Mouse (Mus musculus): ENCODE data around the gene Myef2. TPM values are rescaled to one million over a fixed set of nuclear protein-coding genes. Genes with fewer than 3 reads are reported as not detected.
"Not testable (repeated sequence)": the region's sequence is repeated elsewhere in the genome, so short reads cannot be mapped to it uniquely, and the experiment has no call there.

The Myef2 gene
- 10 to 100 TPM; 35.9 to 38.4 TPM for polyA plus RNA-seq (2017; shearing (Covaris generic))

DNA sequence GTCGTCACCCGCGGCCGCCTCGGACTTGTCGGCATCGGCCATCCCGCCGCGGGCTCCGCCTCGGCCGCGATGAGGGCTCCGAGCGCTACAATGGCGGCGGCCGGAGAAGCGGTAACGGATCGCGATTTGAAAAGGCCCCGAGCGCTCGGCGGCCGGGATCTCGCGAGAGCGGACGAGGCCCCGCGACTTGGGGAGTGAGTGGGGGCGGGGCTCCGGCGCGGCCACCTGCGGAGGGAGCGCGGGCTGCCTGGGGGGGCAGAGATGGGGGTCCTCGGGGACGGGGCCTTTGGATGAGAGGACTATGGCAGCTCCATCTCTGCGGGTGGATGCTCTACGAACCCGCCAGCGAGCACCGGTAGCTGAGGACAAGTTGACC, at the start of gene Myef2:
Gene Myef2, minus strand, starts transcription at position 185 of the 376 bp plus-strand sequence.
- peak; percentile 89 for ATAC-seq

DNA sequence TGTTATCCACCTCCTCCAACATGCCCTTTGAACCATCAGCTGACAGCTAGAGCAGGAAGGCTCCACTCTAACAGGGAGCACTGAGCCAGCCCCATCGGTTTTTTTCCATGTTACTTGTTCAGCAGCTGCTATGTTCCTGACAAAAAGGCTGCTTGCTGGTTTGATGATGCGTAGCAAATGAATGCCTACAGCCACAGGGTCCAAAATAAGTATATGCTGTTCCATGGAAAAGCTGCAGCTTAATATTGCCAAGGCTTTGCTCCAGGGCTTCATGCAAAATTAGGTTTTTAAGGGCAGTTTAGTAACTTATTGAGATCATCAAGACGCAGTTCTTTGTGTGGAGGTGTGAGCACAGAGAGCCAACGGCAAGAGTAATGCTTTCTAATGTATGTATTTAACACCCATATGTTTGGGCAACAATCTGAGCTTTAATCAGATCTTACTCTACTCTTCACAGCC, 38.6 kb upstream of the Myef2 start:
- ATAC-seq, result no peak

DNA sequence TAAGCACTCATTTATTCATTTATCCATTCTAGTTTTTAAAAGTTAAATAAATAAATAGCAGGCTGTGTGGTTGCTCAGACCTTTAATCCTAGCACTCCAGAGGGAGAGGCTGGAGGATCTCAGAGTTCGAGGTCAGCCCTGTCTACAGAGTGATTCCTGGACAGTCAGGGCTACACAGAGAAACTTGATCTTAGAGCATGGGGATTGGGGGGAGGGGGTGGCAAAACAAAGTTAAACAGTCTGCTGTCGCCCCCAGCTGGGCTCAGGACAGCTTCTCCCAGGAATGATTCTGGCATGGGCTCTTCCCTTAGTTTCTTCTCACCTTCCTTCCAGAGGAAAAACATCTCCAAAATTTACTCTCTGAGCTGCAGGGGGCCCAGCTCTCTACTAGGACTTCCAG, 32.0 kb upstream of the Myef2 start:
- ATAC-seq, result no peak

DNA sequence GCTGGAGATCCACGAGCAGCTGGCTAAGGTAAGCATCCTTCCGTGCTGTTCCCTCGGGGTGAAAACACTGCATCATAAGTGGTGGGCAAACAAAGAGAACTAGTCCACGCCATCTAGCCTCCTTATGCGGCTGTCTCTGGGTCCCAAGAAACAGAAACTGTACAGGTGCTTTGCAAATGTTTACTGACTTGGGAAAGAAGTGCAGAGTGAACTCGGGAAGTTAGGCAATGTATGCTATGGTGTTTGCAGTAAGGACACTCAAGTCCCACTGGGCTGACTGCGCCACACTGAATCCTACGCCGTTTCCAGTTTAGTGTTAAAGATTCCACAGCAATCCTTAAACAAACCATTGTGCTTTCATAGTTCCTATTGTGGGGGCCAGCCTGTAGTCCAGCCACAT, 30.8 kb upstream of the Myef2 start:
- ATAC-seq, result no peak

DNA sequence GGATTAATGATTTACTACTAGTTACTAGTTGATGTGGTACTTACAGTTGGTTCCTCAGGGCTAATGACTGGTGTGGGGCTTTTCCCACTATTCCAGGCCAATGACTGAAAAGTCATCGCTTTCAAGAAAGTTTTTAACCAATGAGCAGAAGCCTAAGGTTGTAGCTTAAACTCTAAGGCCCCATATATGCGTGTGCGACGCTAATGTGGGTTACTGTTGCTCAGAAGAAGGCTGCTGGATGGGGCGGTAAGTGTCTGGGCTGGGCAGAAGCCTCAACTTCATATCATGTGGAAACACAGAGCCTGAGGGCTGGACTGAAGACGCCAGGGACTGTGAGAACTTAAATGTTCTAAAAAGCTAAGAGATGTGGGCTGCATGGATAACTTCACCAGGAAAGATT, 28.9 kb upstream of the Myef2 start, which contains the start of gene Slc12a1:
Gene Slc12a1, plus strand, starts transcription at position 118 of the 400 bp plus-strand sequence.
- no peak for ATAC-seq

DNA sequence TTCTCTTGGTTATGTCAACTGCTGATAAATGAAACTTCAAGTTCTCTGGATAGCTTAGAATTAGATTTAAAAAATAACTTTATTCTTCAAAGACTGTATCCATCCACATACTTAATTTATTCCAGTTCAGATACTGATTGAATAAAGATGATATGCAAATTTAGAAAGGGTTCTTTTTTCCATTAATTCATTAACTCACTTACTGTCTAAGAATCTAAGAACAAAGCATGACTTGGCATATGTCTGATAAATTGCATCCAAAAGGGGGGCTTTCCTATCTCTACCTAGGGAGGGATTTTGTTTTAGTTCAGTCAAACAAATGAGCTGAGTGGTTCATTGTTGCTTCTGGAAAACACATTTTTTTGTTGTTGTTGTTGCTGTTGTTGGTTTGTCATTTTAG, 18.9 kb upstream of the Myef2 start:
- no peak for ATAC-seq

DNA sequence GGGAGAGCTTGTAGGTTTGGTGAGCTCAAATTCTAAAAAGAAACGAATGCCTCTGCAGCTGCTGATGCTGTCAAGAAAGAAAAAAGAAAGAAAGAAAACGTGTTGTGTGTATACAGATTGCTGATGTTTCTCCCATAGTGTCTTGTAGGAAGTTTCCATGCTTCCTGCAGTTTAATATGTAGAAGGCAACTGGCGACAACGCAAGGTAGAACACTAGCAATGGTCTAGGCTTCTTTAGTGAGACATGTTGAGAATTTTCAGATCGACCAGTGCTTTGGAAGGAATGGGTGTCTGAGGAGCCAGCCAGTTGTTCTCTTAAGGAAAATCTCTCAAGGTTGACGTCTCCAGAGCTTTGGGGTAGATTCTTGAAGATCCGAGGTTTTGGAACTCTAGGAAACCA, 13.4 kb upstream of the Myef2 start:
- no peak for ATAC-seq

DNA sequence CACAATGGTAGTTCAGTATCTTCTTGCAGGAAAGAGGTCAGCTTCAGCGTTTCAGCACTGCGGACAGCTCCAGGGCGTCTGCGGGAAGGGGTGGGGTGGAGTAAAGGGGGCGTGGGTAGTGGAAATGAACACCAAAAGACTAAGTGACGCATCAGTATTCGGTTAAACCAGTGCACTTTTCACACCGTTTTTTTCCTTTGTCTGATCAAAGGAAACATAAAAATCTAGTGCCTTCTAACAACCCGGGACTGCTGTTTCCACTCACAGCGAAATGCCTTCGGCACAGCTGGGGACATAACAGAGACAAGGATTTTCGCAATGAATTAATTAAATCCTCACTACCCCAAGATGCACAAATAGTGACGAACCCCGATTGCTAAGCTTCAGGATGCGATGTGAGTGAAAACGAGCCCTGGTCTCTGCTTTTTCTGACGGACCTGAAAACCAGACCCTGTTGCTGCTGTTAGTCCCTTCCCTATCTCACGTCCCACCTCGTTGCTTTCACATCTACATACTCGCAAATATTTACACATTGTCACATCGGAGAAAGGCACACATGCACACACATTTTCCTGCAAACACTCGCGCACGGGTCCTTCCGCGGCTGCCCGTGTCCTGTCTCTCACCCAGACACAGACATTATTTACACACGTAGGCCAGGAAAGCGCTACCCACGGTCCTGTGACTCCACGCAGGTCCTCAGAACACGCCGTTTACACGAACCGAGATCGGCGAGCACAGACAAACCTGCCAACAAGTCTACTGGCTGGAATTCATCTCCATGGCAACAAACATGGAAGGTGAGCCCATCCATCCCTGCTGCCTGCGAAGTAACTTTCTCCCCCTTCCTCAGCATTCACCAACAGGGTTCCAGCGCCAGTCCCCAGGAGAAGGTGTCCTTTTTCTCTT, 12.7 kb upstream of the Myef2 start, which contains the start of gene Ctxn2:
Gene Ctxn2, plus strand, starts transcription at position 790 of the 909 bp plus-strand sequence.
- peak; percentile 83 for ATAC-seq

DNA sequence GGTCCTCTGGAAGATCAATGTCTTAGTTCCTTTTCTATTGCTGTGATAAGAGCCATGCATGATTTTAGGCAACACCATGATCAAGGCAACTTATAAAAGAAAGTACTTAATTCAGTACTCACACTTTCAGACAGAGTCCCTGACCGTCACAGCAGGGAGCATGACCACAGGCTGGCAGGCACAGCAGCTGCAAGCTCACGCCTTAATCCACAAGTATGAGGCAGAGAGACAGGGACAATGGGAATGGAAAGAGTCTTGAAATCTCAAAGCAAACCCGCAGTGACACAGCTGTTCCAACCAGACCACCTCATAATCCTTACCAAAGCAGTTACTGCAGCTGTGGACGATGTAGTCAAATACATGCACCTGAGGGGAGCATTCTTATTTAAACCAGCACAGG, 10.7 kb upstream of the Myef2 start:
- no peak for ATAC-seq

DNA sequence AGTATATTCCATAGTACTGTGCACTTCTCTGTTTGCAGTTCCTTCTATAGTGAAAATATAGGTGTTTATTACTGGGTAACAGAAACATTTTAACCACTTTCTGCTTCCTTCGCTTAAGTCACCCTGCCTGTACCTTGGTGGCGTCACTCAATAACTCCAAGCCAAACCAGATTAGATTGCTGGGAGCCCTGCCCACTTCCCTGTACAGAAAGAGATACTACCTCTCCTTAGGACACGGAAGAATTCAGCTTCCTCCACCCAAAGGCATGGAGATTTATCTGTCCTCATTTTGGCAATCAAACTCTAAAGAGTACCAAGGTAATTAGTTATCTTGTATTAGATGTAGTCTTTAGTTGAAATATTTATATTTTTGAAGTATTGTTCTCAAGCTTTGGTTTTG, 3.3 kb upstream of the Myef2 start:
- ATAC-seq, result no peak

DNA sequence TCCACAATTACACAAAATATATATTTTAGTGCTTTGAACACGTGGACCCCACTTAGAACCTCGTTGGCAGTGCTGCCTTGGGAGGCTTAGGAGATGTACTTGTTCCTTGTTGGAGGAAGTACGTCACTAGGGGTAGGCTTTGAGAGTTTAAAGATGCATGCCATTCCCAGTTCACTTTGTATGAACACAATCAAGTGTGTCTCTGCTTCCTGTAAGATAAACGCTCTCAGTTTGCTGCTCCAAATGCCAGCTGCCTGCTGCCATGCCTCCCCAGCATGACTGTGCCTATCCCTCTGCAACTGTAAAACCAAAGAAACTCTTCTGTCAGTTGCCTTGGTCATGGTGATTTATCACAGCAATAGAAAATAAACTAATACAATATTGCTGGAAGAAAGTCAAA, 2.4 kb upstream of the Myef2 start:
- no peak for ATAC-seq

DNA sequence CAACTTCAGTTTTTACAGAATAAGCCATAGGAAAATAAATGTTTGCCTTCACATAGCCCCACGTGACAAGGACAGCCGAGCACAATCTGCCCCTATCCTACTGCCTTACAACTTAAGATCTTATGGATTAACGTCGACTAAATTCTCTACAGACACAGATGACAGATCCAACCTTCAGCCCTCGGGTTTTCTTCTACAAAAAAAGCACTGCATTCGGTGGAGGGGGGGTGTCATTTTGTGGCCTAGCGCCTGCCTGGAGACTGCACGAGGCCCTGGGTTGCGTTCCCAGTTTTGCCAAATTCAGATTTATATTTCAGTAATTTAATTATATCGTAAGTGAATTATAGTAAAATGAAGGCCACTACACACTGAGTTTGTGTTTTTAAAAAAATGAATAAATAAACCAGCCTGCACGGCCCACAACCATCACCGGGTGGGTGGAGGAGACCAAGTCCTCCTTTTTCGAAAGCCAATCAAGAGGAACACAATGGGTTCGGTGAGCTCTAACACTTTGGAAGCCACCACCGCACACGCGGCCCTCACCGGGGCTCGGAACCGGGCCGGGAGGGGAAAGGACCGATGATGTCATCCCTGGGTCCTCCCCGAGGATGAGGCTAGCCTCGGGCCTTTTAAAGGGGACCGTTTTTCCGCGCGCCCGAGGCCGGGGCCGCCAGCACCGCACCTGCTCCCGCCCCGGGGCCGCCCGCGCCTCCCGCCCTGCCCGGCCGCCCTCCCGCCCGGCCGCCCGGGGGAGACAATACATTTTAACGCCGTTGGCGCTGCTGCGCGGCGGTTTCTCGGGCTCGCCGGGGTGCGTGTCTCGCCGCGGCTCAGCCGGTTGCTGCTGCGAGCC, 611 bp downstream of the Myef2 start:
- peak; percentile 65 for ATAC-seq

DNA sequence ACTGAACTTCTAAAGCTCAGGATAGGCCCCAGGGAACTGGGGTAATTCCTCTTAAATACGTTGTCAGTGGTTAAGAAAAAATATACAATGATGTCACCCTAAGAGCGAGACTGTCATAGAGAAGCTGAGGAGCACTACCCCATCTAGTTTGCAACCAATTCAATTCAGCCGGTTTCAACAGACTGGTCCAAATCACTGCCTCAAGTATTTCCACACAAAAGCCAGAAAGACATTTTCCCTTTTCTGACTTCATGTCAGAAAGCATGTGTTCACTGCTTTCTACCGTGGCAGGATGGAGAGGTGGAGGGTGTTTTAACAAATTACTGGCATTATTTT, 1.2 kb downstream of the Myef2 start:
- ATAC-seq, result peak; percentile 6

DNA sequence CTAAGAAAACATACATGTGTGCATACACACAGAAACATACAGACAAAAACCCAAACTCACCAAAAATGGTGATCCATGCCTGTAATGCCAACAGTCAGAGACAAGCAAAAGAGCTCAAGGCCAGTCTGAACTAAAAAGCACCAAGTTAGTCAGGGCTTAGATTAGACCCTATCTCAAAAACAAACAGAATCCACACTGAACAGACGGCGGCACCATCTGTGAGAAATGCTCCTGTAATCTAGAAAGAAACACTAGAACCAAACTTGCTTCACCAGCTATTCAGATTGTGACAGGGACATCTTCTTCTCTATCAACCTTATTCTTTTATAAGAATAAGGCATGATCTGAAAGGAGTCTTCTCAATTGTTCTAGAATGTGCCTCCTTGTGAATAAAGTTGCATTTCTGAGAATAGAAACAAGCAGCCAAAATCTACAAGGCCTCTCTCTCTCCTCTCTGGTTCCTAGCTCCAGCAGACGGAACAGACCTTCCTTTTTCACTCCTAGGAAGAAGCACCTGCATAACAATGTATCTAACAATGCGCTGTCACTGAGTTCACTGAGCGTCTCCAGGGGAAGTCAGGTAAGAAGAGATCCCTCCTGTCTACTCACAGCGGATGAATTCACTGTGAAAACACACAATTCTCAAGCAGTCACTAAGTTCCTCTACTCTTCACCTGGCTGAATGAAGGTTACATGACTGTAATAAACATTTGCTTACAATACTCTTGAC, 3.9 kb downstream of the Myef2 start:
- no peak for ATAC-seq

DNA sequence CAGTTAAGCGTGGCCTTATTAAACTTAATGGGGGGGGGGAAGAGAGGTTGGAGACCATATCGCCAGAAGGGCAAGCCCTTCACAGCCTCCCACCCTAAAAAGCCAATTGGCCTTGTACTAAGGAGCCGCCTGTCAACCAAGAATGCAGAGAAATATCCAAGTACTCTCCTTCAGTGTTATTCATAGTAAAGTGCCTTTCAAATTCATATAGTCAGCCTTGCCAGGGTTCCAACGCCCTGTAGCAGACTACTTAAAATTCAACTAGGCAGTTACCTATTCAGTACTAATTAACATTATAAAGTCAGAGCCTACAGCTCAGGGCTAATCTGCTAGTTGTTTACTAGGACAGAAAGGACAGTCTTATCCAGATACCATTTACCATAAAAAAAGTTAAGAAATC, 16.9 kb downstream of the Myef2 start:
- ATAC-seq, result not testable (repeated sequence)

DNA sequence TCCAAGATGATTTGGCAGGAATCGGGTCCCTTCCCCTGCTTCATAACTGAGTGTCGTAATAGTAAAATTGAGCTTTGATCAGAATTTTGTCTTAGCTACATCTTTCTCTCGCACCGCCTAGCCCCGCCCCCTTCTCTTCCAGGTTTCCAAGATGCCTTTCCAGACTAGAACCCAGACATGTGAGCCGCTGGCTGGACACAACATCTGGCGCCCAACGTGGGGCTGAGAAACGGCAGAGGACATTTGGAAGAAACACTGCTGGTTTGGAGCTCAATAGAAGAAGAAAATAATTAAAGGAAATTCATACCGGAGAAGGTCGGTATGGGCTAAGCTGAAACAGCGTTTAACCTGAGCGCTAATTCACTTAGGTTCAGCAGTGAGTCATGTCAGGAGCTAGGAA, 19.0 kb downstream of the Myef2 start:
- ATAC-seq, result not testable (repeated sequence)

DNA sequence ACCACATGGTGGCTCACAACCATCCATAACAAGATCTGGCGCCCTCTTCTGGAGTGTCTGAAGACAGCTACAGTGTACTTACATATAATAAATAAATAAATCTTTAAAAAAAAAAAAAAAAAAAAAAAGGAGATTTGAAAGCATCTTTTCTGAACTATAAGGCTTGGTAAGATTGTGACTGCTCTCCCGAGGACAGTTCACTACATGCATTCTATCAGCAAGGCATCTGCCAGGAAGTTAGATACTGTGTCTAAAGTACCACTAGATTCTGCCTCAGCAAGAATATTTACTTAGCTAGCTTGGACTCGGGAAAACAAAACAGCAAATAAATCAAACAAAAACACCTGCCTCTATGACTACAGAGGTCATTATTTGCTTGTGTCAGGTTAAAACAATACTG, 31.3 kb downstream of the Myef2 start:
- not testable (repeated sequence) for ATAC-seq

DNA sequence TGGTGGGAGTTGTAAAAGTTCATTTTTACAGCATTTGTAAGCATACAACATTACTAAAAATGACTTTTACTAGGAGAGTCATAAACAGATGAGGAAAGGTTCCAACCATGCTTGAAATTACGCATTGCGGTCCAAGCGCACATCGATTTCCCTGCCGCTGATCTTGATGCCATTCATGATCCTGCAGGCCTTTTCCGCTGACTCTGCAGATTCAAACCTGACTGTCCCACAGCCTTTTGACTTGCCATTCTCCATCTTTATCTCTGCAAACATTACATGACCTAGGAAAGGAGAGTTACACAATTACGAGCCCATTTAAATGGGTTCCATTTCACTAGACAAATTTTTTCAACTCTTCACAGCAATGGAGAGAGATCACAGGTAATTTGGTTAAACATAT, 34.7 kb downstream of the Myef2 start:
- ATAC-seq, result no peak

DNA sequence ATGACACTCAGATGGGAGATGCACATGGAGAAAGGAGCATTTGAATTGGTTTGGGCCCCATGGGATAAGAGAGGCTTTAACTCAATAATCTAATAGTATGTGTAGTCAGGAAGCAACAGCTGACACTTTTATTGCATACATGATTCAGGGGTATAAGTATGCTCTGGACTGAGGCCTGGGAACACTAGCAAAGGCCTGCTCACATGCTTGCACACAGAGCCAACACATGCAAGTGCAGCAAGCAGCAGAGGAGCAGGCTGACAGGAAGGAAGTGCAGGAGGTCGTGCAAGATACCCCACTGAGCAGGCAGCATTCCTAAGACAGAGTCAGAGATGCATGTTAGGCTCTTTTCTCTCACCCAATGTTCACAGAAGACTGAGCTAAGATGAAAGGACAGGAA, 39.6 kb downstream of the Myef2 start:
- ATAC-seq, result no peak

DNA sequence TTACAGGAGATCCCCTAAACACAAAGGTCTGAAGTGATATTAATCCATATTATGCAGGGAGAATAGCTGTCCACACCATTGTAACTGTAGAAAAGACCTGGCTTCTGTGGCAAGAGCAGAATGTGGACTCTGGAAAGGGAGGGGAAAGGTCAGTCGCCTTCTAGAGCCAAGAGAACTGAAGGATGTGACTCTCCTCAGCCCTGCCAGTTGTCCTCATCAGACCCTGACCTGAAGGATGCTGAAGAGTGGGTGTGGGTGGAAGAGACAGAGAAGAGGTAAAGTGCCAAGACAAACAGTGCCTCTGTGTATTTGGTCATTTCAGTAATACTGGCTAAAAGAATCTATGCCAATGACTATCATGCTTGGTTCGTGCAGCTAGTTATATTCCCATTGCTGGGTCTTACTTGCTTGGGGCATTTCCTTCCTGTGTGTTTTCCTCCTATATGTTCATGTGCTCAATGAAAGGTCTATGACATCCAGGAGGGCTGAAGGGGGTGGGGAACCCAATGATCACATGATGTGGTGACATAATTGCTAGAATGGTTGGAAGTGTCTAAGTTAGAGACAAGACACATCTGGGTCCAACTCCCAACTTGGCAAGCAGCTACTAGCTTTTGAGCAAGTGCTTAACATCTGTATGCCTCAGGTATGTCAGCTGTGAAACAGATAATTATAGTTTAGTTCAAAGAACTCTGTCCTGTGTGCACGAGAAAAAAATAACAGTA, 50.2 kb downstream of the Myef2 start:
- ATAC-seq, result no peak

DNA sequence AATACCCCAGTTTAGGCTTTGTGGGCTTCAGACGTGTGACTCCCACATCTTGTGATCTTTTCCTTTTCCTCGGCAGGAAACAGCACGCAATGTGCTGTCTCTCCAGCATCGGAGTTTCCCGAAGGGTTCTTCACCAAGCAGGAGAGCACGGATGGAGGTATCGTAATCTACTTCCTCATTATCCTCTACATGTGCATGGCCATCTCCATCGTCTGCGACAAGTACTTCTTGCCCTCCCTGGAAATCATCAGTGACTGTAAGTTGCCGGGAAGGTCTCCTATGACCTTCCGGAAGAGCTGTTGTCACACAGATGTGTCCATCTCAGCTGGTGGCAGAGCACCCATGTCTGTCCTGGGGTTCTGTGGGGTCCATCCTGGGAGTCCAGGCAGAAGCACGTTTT, 54.8 kb downstream of the Myef2 start:
- ATAC-seq, result no peak

DNA sequence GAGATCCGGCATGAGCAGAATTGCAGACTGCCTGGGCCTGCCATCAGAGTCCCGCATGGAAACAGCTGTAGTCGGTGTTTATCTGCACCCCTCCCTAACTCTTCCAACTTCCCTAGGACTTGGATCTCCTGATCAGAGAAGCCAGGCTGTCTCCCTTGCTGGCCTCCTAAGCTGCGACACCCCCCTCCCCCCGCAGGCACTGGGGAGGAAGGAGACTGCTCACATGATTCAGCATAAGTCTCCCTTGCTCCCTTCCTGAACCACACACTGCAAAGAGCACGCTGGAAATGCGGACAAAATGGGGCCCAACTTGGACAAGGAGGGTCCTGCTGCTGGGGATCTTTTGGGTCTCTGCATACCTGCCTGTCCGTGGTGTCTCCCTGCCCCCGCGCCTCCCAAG, 55.6 kb downstream of the Myef2 start, which contains the start of gene Slc24a5:
Gene Slc24a5, plus strand, starts transcription at position 231 of the 400 bp plus-strand sequence.
- no peak for ATAC-seq

Data from activated CD4-positive, CD25-positive, alpha-beta regulatory T cell, adult 4 months (primary cell).